Mouse (Mus musculus) megakaryocyte, embryonic 14.5 days (primary cell): Measurements from ENCODE around the gene Acsbg2. TPM values are rescaled to one million over a fixed set of nuclear protein-coding genes. Genes with fewer than 3 reads are reported as not detected.
A peak's percentile ranks its signal among the peaks of the same experiment; 100 is the strongest.

Experiments
- H3K27me3 ChIP-seq: replicated peaks from 2 replicates; pipeline ENCODE3; 2012; ENCODE audit warnings: inconsistent platforms
- H3K36me3 ChIP-seq: replicated peaks from 2 replicates; pipeline ENCODE3; 2012; ENCODE audit warnings: low read length, inconsistent platforms, mixed read lengths
- H3K4me1 ChIP-seq: 2 replicates; pipeline ENCODE4 v1.6.1; 2012; ENCODE audit warnings: inconsistent platforms
- H3K4me3 ChIP-seq: replicated peaks from 2 replicates; pipeline ENCODE3; 2012; ENCODE audit warnings: moderate library complexity, mild to moderate bottlenecking, inconsistent platforms
- H3K9me3 ChIP-seq: 2 replicates; pipeline ENCODE4 v1.6.1; 2012; ENCODE audit warnings: inconsistent platforms
- FLI1 ChIP-seq: IDR thresholded peaks from 2 replicates; pipeline ENCODE4 v1.6.1; 2012; ENCODE audit warnings: low read length, inconsistent platforms, mixed read lengths
- GATA1 ChIP-seq: IDR thresholded peaks from 3 replicates; pipeline ENCODE4 v1.6.1; 2012; ENCODE audit warnings: mixed read lengths, low read length, inconsistent platforms, borderline replicate concordance
- polyA plus RNA-seq: library from polyadenylated mRNA; stranded (reverse); fragments of >175 nt; gene quantifications from 2 replicates; pipeline ENCODE4 v1.2.3, GENCODE M21; 2012; ENCODE audit warnings: low replicate concordance; ENCODE audit not compliant: insufficient read depth

The Acsbg2 gene
- polyA plus RNA-seq, 1 experiment = not detected

DNA sequence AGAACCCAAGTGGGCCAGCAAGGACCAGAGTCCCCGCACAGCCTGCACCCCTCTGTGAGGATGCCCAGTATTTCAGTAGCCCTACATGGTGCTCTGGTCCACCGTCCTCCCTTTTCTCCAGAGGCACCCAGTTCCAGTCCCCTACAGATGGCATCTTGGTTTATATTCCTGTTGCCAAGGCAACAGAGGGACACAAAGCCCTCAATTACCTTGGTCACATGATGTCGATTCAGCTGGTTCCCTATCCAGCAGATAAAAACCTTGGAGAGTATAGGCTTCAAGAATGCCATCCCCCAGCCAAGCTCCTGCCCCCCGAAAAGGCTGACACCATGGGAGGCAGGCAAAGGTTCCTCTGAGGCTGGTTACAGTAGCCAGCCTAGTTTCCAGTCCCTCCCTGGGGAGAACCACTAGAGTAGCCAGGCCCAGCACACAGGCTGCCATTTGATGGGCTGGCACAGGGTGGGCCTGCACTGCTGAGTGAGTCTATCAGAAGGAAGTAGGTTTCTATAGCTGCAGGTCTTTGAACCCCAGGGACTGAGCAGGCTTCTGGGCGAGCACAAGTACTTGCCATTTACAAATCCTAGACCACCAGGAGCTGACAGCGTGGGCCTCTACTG is 22.4 kb upstream of the Acsbg2 start:
- no peak overlapping the region for H3K4me3 ChIP-seq
- TF ChIP-seq FLI1 = no peak
- TF ChIP-seq GATA1 = no peak
- peaks cover 60% of the 10 kb centered on the region for H3K4me1 ChIP-seq
- peaks cover 100% of the 10 kb centered on the region for H3K36me3 ChIP-seq
- no peaks in the 10 kb centered on the region for H3K27me3 ChIP-seq
- H3K9me3 ChIP-seq = no peaks in the 10 kb centered on the region; the same call in 1 of the 2 replicates

DNA sequence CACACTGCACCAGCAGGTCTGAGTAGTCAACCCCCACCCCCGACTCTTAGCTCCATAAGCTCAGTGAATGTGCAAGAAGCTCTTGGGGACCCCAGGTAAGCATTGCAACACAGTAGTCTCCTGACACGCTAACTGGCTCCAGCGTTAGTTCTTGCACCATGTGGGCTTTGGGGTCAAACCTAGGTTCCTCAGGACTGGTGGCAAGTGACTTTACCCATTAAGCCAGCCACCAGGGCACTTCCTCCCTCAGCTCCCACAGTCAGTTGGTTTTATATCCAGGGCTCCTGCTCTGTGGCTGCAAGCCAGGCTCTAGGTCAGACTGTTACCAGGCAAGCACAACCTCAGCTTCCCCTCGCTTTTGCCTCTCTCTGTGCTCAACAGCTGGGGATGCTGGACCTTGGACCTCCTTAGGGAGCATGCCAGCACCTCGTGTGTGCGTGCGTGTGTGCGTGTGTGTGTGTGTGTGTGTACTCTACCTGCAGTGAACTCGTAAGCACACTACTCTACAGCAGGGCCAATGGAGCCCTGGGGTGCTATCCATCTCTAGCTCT is 21.2 kb upstream of the Acsbg2 start:
- Histone ChIP-seq H3K9me3 (no peaks in the 10 kb centered on the region; the same call in 1 of the 2 replicates), H3K36me3 (peaks cover 94% of the 10 kb centered on the region), H3K4me1 (peaks cover 58% of the 10 kb centered on the region), H3K4me3 (no peak overlapping the region), H3K27me3 (no peaks in the 10 kb centered on the region)
- no peak for TF ChIP-seq GATA1
- no peak for TF ChIP-seq FLI1

DNA sequence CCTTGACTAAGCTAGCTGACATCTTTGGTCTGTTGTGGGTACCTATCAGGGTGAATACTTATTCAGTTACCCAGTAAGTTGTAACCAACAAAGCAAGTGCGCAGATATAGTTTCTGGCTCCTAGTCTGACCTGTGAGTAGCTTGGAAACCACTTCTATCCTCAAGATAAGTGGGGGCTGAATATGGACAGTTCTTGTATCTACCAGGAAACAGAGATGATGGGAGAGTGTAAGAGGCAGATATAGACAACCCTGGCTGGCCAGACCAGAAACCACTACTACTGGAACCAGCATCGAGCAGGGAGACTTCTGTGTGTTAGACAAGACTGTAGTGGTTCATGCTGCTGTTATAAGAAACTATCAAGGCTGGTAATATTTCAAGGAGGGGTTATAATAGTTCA is 15.8 kb upstream of the Acsbg2 start:
- H3K36me3 ChIP-seq = peaks cover 65% of the 10 kb centered on the region

DNA sequence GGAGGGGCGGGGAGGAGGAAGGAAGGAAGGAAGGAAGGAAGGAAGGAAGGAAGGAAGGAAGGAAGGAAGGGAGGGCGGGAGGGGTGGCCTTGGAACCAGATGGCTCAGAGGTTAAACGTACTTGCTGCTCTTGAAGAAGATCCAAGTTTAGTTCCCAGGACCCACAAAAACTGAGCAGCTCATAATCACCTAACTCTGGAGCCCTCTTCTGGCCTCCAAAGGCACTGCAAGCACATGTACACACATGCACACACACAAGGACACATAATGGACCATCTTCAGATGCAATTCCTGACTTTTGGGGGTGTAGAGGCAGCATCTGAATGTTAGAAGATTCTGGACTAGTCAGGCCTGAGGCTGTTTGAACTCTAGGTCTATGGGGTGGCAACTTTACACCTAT is 13.8 kb upstream of the Acsbg2 start:
- Histone ChIP-seq H3K27me3 (peaks cover 3% of the 10 kb centered on the region), H3K4me1 (peaks cover 66% of the 10 kb centered on the region), H3K4me3 (no peak overlapping the region), H3K9me3 (peaks cover 6% of the 10 kb centered on the region), H3K36me3 (peaks cover 45% of the 10 kb centered on the region)
- TF ChIP-seq FLI1 (no peak), GATA1 (no peak)

More for the DNA sequence above, 15.8 kb upstream of the Acsbg2 start:
- Histone ChIP-seq H3K27me3 (no peaks in the 10 kb centered on the region), H3K4me3 (no peak overlapping the region), H3K9me3 (peaks cover 6% of the 10 kb centered on the region), H3K4me1 (peaks cover 54% of the 10 kb centered on the region)
- TF ChIP-seq FLI1 = no peak
- no peak for TF ChIP-seq GATA1

DNA sequence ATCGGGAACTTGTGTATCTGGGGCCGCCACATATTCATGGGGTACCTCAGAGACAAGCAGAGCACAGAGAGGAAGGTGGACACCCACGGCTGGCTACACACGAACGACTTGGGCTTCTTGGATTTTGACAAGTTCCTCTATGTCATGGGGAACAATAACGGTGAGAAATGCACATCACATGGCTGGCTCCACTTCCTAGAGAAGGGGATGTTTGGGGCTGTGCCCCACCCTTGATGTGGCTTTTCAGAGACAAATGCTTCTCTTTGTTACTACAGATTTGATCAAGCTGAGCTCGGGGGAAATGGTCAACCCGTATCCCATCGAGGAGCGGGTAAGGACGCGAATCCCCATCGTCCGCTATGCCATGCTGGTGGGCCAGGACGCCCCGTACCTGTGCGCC is 10.6 kb upstream of the Acsbg2 start:
- no peak for TF ChIP-seq GATA1
- peaks cover 17% of the 10 kb centered on the region for H3K27me3 ChIP-seq
- no peak overlapping the region for H3K4me3 ChIP-seq
- H3K4me1 ChIP-seq = peaks cover 45% of the 10 kb centered on the region
- peaks cover 6% of the 10 kb centered on the region for H3K9me3 ChIP-seq
- peaks cover 24% of the 10 kb centered on the region for H3K36me3 ChIP-seq

DNA sequence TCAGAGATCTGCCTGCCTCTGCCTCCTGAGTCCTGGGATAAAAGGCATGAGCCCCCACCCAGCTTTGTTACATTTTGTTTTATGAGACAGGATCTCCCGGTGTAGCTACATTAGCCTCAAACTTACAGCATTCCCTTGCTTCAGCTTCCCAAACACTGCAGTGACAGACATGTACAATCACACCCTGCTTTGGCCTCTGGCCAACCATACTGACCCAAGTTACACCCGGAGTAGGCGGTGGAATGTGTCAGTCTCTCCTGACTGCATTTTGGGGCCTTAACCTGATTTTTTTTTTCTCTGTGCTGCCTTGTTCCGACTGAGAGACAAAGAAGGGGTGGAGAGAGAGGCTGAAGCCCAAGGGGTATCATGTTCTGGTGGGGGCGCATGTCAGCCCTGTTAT is 10.1 kb upstream of the Acsbg2 start:
- peaks cover 40% of the 10 kb centered on the region for H3K4me1 ChIP-seq
- H3K27me3 ChIP-seq = peaks cover 17% of the 10 kb centered on the region
- TF ChIP-seq FLI1 (no peak), GATA1 (no peak)
- H3K4me3 ChIP-seq = no peak overlapping the region
- peaks cover 6% of the 10 kb centered on the region for H3K9me3 ChIP-seq
- H3K36me3 ChIP-seq = peaks cover 21% of the 10 kb centered on the region

DNA sequence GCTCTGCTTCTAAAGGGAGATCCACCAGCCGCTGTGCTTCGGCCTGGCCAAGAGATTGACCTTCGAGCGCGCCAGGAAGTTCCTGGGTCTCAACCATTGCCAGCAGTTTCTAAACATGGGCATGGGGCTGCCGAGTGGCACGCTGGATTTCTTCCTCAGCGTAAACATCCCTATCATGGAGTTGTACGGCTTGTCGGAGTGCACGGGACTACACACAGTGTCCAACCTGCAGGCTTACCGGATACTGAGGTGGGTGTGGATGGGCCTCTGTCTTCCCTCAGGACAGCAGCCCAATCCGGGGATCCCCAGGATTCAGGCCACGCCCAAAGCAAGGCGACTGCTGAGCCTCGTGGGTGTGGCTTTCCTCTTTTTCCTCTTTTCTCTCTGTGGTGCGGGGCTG is 9.4 kb upstream of the Acsbg2 start:
- TF ChIP-seq GATA1 = no peak
- TF ChIP-seq FLI1 = no peak
- Histone ChIP-seq H3K27me3 (peaks cover 17% of the 10 kb centered on the region), H3K36me3 (peaks cover 14% of the 10 kb centered on the region), H3K4me3 (peak overlapping the region; percentile 23), H3K4me1 (peaks cover 36% of the 10 kb centered on the region), H3K9me3 (peaks cover 6% of the 10 kb centered on the region)

DNA sequence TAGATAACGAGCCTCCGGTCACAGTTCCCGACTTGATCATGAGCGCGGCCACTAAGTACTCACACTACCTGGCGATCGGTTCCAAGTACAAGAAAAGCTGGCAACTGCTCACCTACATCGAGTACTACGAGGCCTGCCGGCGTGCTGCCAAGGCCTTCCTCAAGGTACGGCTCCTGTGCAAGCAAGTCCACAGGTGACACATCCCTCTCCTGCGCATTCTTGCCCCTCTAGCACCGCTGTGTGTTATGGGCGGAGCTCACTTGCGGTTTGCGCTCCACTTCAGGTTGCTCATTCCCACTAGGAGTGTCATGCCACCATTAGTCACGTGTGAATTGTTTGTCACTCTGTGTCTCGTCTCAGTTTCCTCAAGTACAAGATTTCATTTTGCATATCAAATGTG is 3.2 kb upstream of the Acsbg2 start:
- H3K4me1 ChIP-seq = peaks cover 35% of the 10 kb centered on the region
- H3K9me3 ChIP-seq = no peaks in the 10 kb centered on the region
- H3K36me3 ChIP-seq = no peaks in the 10 kb centered on the region
- TF ChIP-seq GATA1 (no peak), FLI1 (no peak)
- H3K4me3 ChIP-seq = no peak overlapping the region
- H3K27me3 ChIP-seq = peaks cover 30% of the 10 kb centered on the region

DNA sequence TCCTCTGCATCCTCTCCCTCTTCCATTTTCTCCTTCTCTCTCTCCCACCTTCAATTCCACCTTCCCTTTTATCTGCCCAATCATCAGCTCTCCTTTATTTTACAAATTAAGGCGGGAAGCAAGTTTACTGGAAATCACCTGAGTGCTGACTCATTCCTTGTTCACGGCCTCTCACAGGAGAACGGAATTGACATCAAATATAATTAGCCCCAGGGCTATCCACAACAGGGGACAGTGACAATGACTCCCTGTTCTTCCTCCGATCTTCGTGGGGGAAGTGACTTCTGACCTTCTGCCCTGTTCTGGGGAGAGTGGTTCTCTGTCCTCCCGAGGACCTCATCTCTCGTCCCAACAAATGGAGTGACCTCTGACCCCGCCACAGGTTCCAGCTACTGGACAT is 2.7 kb upstream of the Acsbg2 start:
- Histone ChIP-seq H3K36me3 (no peaks in the 10 kb centered on the region), H3K27me3 (peaks cover 32% of the 10 kb centered on the region), H3K9me3 (no peaks in the 10 kb centered on the region), H3K4me1 (peaks cover 39% of the 10 kb centered on the region), H3K4me3 (no peak overlapping the region)
- no peak for TF ChIP-seq FLI1
- no peak for TF ChIP-seq GATA1

DNA sequence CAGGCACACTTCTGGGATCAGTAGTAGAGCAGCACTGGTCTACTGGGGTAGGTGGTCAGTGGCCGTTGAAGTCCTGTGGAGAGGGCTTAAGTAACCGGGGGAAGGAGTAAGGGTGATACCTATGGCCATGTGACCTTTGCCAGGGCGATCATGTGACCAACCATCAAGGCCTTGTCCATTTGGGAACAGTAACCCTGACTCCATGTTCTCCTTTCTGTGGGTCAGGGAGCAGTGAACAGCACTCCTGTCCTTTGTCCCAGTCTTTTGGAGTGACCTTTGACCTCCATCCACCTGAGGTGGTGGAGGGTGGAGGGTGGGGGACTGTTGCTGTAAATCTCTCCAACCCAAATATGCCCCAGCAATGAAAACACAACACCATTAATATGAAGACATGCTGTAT is 2.2 kb upstream of the Acsbg2 start:
- peaks cover 42% of the 10 kb centered on the region for H3K4me1 ChIP-seq

More for the DNA sequence above, 2.2 kb upstream of the Acsbg2 start:
- H3K36me3 ChIP-seq = no peaks in the 10 kb centered on the region
- H3K4me3 ChIP-seq = no peak overlapping the region
- peaks cover 34% of the 10 kb centered on the region for H3K27me3 ChIP-seq
- no peak for TF ChIP-seq FLI1
- no peak for TF ChIP-seq GATA1
- H3K9me3 ChIP-seq = no peaks in the 10 kb centered on the region
